Mouse (Mus musculus) CD4-positive, CD25-positive, alpha-beta regulatory T cell, adult 2 months (primary cell): ENCODE data around the gene Pnpla6.
A peak's percentile ranks its signal among the peaks of the same experiment; 100 is the strongest.
"Not testable (repeated sequence)": the region's sequence is repeated elsewhere in the genome, so short reads cannot be mapped to it uniquely, and the experiment has no call there.

ENCODE experiments used
- DNase-seq: peaks from one replicate; pipeline ENCODE4 v3.0.0-alpha.2; 2012; ENCODE audit warnings: low read depth, low spot score

Gene Pnpla6

GRCm38 (mm10) chr8:3576211-3576960 lies 61.2 kb downstream of the Pnpla6 start:
- no peak for DNase-seq

DNA sequence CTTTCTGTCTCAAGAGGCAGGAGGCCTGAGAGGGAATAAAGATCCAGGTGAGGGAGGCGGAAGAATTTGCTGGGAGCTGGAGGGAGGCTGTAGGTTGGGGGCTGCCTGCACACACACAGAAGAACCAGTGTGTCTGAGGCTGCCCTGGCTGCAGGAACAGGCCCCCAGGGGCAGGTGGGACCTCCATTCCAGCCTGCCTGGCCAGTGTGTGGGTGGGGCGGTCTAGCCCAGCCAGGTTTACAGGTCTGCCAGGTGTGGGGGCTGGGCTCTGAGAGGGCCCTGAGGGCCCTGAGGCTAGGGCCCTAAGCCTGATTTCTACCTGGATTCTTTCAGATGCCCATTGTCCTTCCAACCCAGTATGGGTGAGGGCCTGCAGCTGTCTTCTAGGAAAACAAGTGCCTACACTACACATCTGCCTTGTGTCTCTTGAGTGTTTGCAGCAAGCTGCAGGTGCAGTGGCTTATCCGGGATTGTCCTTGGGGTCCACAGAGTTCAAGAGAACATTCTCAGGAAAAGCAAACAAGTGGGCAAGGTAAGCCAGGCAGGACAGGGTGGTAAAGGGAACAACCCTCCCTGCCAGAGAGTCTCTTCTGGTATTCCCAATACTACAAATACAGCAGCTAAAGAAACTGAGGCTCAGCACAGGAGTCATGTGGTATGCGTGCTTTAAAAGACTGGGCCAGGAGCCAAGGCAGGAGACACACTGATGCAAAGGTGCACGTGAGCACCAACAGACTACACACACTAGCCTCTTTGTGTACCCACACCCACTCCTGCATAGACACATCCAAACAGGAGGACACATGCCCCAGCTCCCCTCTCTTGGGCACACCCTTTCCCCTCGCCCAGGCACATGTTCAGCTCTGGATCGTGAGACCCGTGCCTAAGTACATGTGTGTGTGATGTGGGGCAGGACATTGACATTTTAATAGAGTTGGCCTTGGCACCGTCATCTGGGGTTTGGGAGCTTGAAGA lies 64.5 kb downstream of the Pnpla6 start:
- no peak for DNase-seq

DNA sequence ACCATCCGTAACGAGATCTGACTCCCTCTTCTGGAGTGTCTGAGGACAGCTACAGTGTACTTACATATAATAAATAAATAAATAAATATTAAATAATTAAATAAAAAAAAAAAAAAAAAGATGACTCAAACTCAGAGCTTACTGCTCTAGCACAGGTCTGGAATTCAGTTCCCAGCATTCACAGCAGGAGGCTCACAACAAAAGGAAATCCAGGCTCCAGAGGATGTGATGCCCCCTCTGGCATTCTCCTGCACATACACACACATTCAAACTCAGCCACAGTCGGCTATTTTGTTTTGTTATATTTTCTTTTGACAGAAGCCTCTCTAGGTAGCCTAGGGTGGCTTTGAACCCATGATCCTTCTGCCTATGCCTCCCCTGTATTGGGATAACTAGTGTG lies 66.8 kb downstream of the Pnpla6 start:
- not testable (repeated sequence) for DNase-seq

- DNase-seq: no peak
These were observed 71.3 kb downstream of the Pnpla6 start for GRCm38 (mm10) chr8:3586452-3586851.

GRCm38 (mm10) chr8:3586993-3587390 lies 71.8 kb downstream of the Pnpla6 start, which contains the start of gene Camsap3:
Gene Camsap3, plus strand, starts transcription at chr8:3587293.
- no peak for DNase-seq

- DNase-seq: peak; percentile 56
These were observed 72.4 kb downstream of the Pnpla6 start for GRCm38 (mm10) chr8:3587391-3588257.

- DNase-seq: no peak
These were observed 73.1 kb downstream of the Pnpla6 start for GRCm38 (mm10) chr8:3588258-3588633.

DNA sequence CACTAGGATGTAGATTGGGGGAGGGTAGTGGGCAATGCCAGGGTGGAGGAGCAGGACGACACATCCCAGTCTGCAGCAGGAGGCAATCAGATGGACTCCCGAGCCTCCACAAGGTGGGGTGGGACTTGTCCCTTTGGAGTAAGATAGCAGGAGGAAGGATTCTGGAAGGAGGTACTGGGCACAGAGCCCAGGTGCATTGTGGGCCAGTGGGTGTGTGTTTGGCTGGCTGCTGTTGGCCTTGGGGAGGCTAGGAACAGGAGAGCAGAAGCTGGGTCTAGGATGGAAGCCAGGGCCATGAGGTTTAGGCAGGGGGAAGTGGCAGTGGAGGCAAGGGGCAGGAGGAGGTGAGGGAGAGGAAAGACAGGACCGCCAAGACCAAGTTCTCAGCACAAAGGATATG lies 78.3 kb downstream of the Pnpla6 start:
- DNase-seq: no peak
